Mouse (Mus musculus) lung, adult 2 months (tissue): ENCODE measurements around the gene Olfr772. TPM values are rescaled to one million over a fixed set of nuclear protein-coding genes. Genes with fewer than 3 reads are reported as not detected.
"Not testable (repeated sequence)": the region's sequence is repeated elsewhere in the genome, so short reads cannot be mapped to it uniquely, and the experiment has no call there.

Experiments
- DNase-seq: peaks from one replicate; pipeline ENCODE4 v3.0.0; 2022
- H3K4me1 ChIP-seq: fragments of 200-500 bp; 2 replicates; pipeline ENCODE4 v1.6.1; 2011; ENCODE audit warnings: low read length; ENCODE audit not compliant: control insufficient read depth, insufficient read depth
- H3K4me3 ChIP-seq: fragments of 200-500 bp; replicated peaks from 2 replicates; pipeline ENCODE3; 2011; ENCODE audit warnings: low read depth, mild to moderate bottlenecking, control low read depth, low read length; ENCODE audit errors: extremely low read depth
- CTCF ChIP-seq: fragments of 200-500 bp; IDR thresholded peaks from 2 replicates; pipeline ENCODE4 v1.5.1; 2011; ENCODE audit warnings: mild to moderate bottlenecking, low read length, control low read depth; ENCODE audit not compliant: insufficient read depth
- POLR2A ChIP-seq: fragments of 200-500 bp; IDR thresholded peaks from 2 replicates; pipeline ENCODE4 v1.6.1; 2011; ENCODE audit warnings: low read depth, mild to moderate bottlenecking, control low read depth, low read length, borderline replicate concordance; ENCODE audit errors: extremely low read depth
- WGBS: fragments of 180-500 bp; shearing (Covaris S2); methylation state at CpG from one replicate; pipeline ENCODE4 v1.1.7; 2018; 5-methylcytosine and 5-hydroxymethylcytosine counted together
- polyA plus RNA-seq: library from polyadenylated mRNA; depleted of rRNA; stranded (reverse); fragments of >200 nt; gene quantifications from 2 replicates; pipeline ENCODE4 v1.2.3, GENCODE M21; 2012; rRNA removed

Olfr772 gene
- polyA plus RNA-seq, result not detected in 2 replicates

- WGBS, result 69% methylated on average over 4 of the region's 4 CpGs
- not testable (repeated sequence) for H3K4me3 ChIP-seq, H3K4me1 ChIP-seq, DNase-seq
Measured at GRCm38 (mm10) chr10:129177821-129178220, at the start of gene Olfr772. TSS of gene Olfr772 (minus strand) at chr10:129177921.

- not testable (repeated sequence) for DNase-seq, H3K4me1 ChIP-seq, H3K4me3 ChIP-seq
Measured at GRCm38 (mm10) chr10:129187319-129187718, 9.6 kb upstream of the Olfr772 start, which contains the start of gene Olfr773. TSS of gene Olfr773 (minus strand) at chr10:129187419.

DNA sequence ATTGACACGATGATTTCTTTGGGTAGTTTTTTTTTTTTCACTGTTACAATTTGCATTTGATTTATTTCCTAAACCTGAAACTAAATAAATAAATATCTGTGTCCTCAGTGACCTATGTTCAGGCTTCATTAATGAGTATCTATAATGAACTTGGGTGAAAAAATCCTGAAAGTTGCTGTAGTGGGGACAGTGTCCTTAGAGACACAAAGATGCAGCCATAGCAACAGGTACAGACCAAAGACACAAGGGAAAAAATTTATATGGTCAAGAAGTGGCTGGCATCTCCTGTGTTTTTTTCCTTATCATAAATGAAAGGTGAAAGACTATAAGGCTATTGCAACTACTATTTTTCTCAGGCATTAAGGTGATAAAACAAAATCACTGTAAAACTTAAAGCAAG lies 13.1 kb downstream of the Olfr772 start, which contains the start of gene Olfr771:
Gene Olfr771, minus strand, starts transcription at position 101 of the 400 bp plus-strand sequence.
- no peak for DNase-seq
- 78% methylated on average over 1 of the region's 1 CpGs for WGBS
- H3K4me1 ChIP-seq, result no peaks in the 10 kb centered on the region
- H3K4me3 ChIP-seq, result no peak within 1 kb of the TSS
- TF ChIP-seq POLR2A (no peak), CTCF (no peak)

- no peak for DNase-seq
- Histone ChIP-seq H3K4me3 (no peak within 1 kb of the TSS), H3K4me1 (no peaks in the 10 kb centered on the region)
- TF ChIP-seq POLR2A (no peak), CTCF (no peak)
- 74% methylated on average over 2 of the region's 2 CpGs for WGBS
Measured at GRCm38 (mm10) chr10:129138898-129139297, 38.8 kb downstream of the Olfr772 start, which contains the start of gene Olfr770. TSS of gene Olfr770 (minus strand) at chr10:129138998.

Other genes with a start within 250 kb of the Olfr772 start
- gene Itga7, start 244.1 kb downstream of the Olfr772 start, polyA plus RNA-seq, result 31.5 and 37.6 TPM in 2 replicates
- gene Mettl7b, start 216.9 kb downstream of the Olfr772 start, polyA plus RNA-seq, result 0.66 and 0.77 TPM in 2 replicates
- gene Olfr9, start 188.5 kb downstream of the Olfr772 start, polyA plus RNA-seq, result not detected in 2 replicates
- gene Olfr763, start 167.1 kb downstream of the Olfr772 start, polyA plus RNA-seq, result not detected in 2 replicates
- gene Olfr764-ps1, start 138.0 kb downstream of the Olfr772 start, polyA plus RNA-seq, result not detected in 2 replicates
- gene Olfr765, start 127.9 kb downstream of the Olfr772 start, polyA plus RNA-seq, result not detected in 2 replicates
- gene Olfr766-ps1, start 108.9 kb downstream of the Olfr772 start, polyA plus RNA-seq, result not detected in 2 replicates
- gene Olfr767, start 95.0 kb downstream of the Olfr772 start, polyA plus RNA-seq, result not detected in 2 replicates
- not detected in 2 replicates for gene Olfr768, start 78.5 kb downstream of the Olfr772 start, polyA plus RNA-seq
- gene Olfr769, start 60.1 kb downstream of the Olfr772 start, polyA plus RNA-seq, result not detected in 2 replicates
- not detected in 2 replicates for gene Olfr770, start 38.9 kb downstream of the Olfr772 start, polyA plus RNA-seq
- not detected in 2 replicates for gene Olfr771, start 13.2 kb downstream of the Olfr772 start, polyA plus RNA-seq
- gene Olfr773, start 9.5 kb upstream of the Olfr772 start, polyA plus RNA-seq, result not detected in 2 replicates
- not detected in 2 replicates for gene Olfr774, start 58.3 kb upstream of the Olfr772 start, polyA plus RNA-seq
- not detected in 2 replicates for gene Olfr775, start 70.5 kb upstream of the Olfr772 start, polyA plus RNA-seq
- gene Olfr776, start 81.2 kb upstream of the Olfr772 start, polyA plus RNA-seq, result not detected in 2 replicates
- gene Olfr777, start 93.6 kb upstream of the Olfr772 start, polyA plus RNA-seq, result not detected in 2 replicates
- not detected in 2 replicates for gene Olfr780, start 140.2 kb upstream of the Olfr772 start, polyA plus RNA-seq
- gene Olfr781, start 150.9 kb upstream of the Olfr772 start, polyA plus RNA-seq, result not detected in 2 replicates
- gene Olfr782, start 170.9 kb upstream of the Olfr772 start, polyA plus RNA-seq, result not detected in 2 replicates
- gene Olfr784, start 206.2 kb upstream of the Olfr772 start, polyA plus RNA-seq, result 0.05 TPM in 1 of 2 replicates, not detected in the other
- gene Olfr785, start 227.5 kb upstream of the Olfr772 start, polyA plus RNA-seq, result not detected in 2 replicates
- gene Olfr786, start 249.4 kb upstream of the Olfr772 start, polyA plus RNA-seq, result not detected in 2 replicates